Mouse (Mus musculus): ENCODE measurements at regions not wholly inside any gene's neighbourhood (a gene's known extent, or its start where the extent isn't known, plus 50 kb on each side); places are given as distances from the start of the nearest gene placed in this dataset.

DNA sequence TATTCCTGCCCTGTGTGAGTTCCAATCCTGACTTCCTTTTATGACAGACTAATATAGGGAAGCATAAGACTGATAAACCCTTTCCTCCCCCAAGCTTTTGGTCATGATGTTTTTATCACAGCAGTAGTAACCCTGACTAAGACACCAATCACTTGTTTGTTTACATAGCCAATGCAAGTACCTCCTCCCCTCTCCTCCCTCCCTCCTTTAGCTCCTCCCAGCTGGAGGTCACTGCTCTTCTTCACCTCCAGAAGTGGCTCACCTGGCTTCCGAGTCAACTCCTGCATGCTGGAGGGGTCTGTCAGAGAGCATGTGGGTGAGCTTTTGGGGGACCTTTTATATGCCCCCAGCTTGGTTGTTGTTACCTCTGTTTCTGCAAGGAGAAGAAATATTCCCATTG, 67.3 kb upstream of the Vps8 start:
- TF ChIP-seq CTCF (IDR thresholded peaks at IDR 0.05; ENCODE audit: control insufficient read depth, insufficient read depth, insufficient read length) (no peak), CEBPB (IDR thresholded peaks at IDR 0.05; ENCODE audit: low read depth) (no peak), USF1 (IDR thresholded peaks at IDR 0.05; ENCODE audit: low read depth) (no peak), MAX (IDR thresholded peaks at IDR 0.05) (no peak), FOSL1 (IDR thresholded peaks at IDR 0.05; ENCODE audit: insufficient read depth, low read length, poor library complexity, severe bottlenecking) (no peak), MYOG (IDR thresholded peaks at IDR 0.05; ENCODE audit: control insufficient read depth, extremely low read depth, insufficient read length) (no peak)

All from C2C12 (cell line).